Mouse (Mus musculus): ENCODE data around the gene Dcdc2a. TPM values are rescaled to one million over a fixed set of nuclear protein-coding genes. Genes with fewer than 3 reads are reported as not detected.

Gene Dcdc2a
- polyA plus RNA-seq (2015; fragmentation: Nextera tagmentation; extraction: Ambion mirVana): 0.96 and 1.8 TPM in 2 replicates

- peak within 1 kb of the TSS; percentile 51 for H3K4me3 ChIP-seq (replicated peaks)
- H3K9ac ChIP-seq: peak within 1 kb of the TSS; percentile 24; the same call in 1 of the 2 replicates
- H3K4me2 ChIP-seq (replicated peaks): peak within 1 kb of the TSS; percentile 93
- H3K27ac ChIP-seq: no peak within 1 kb of the TSS
- peak; percentile 91 for ATAC-seq
- H3K36me3 ChIP-seq: no peaks in the 10 kb centered on the region
- peaks cover 10% of the 10 kb centered on the region for H3K27me3 ChIP-seq (replicated peaks)
- H3K4me1 ChIP-seq (replicated peaks): peaks cover 6% of the 10 kb centered on the region; the same call in 1 of the 2 replicates
- WGBS: 4% methylated on average over 63 of the region's 63 CpGs
- no peaks in the 10 kb centered on the region for H3K9me3 ChIP-seq
Measured at GRCm38 (mm10) chr13:25055873-25056667, at the start of gene Dcdc2a. Gene Dcdc2a, plus strand, starts transcription at chr13:25056004.

GRCm38 (mm10) chr13:25007115-25007514 is 48.7 kb upstream of the Dcdc2a start:
- Histone ChIP-seq H3K36me3 (peaks cover 9% of the 10 kb centered on the region; the same call in 1 of the 2 replicates), H3K4me1 (replicated peaks) (no peaks in the 10 kb centered on the region), H3K27me3 (replicated peaks) (no peaks in the 10 kb centered on the region), H3K9ac (no peak overlapping the region), H3K27ac (no peak overlapping the region), H3K4me2 (replicated peaks) (no peak overlapping the region), H3K4me3 (replicated peaks) (no peak overlapping the region), H3K9me3 (no peaks in the 10 kb centered on the region)
- ATAC-seq: no peak
- WGBS: 90% methylated on average over 8 of the region's 8 CpGs

DNA sequence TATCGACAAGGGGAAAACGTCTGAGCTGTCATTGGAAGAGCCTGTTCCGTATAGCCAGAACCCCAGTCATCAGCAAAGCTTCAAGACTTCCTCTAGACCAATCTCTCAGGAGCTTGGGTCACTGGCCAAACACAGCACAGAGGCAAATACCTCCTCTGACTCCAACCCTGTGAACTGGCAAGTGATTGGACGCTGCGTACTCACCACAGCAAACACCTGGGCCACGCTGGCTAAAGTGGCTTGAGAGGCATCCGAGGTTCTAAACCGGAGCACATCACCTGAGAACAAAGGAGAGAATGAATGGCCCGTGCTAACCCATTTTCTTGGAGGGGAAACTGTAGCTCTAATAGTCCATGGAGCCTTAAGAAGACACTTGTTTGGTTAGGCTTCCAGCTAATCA is 37.5 kb upstream of the Dcdc2a start:
- H3K27ac ChIP-seq: no peak overlapping the region
- H3K4me3 ChIP-seq (replicated peaks): no peak overlapping the region
- H3K9ac ChIP-seq: no peak overlapping the region
- no peak for ATAC-seq
- 89% methylated on average over 9 of the region's 9 CpGs for WGBS
- H3K4me2 ChIP-seq (replicated peaks): peak overlapping the region; percentile 82; the same call in 1 of the 2 replicates
- H3K9me3 ChIP-seq: no peaks in the 10 kb centered on the region
- no peaks in the 10 kb centered on the region for H3K27me3 ChIP-seq (replicated peaks)
- H3K36me3 ChIP-seq: no peaks in the 10 kb centered on the region
- H3K4me1 ChIP-seq (replicated peaks): peaks cover 8% of the 10 kb centered on the region

GRCm38 (mm10) chr13:25019793-25020539 is 35.8 kb upstream of the Dcdc2a start, which contains the start of gene Mrs2:
Gene Mrs2, minus strand, starts transcription at chr13:25020379.
- WGBS: under 1% methylated on average over 83 of the region's 84 CpGs
- no peaks in the 10 kb centered on the region for H3K9me3 ChIP-seq
- peaks cover 8% of the 10 kb centered on the region for H3K4me1 ChIP-seq (replicated peaks)
- ATAC-seq: peak; percentile 96
- no peaks in the 10 kb centered on the region for H3K36me3 ChIP-seq
- no peaks in the 10 kb centered on the region for H3K27me3 ChIP-seq (replicated peaks)
- peak within 1 kb of the TSS; percentile 92 for H3K4me3 ChIP-seq (replicated peaks)
- H3K4me2 ChIP-seq (replicated peaks): peak within 1 kb of the TSS; percentile 82
- peak within 1 kb of the TSS; percentile 87 for H3K9ac ChIP-seq
- peak within 1 kb of the TSS; percentile 83 for H3K27ac ChIP-seq

DNA sequence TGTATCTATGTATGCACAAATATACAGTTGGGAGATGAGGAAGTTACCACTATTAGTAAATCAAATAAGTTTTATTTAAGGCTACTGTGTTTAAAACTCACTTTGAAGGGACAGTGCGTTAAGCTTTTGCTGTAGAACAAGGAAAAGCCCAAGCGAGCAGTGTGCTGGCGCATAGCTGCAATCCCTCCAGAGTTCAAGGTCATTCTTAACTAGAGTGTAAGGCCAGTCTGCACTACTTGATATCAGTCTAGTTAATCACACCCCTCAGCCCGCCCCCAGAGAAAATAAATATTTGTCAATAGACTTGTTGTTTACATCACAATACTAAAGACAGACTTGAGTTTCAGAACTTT is 35.3 kb upstream of the Dcdc2a start:
- peak; percentile 53 for ATAC-seq
- WGBS: 36% methylated on average over 4 of the region's 4 CpGs
- Histone ChIP-seq H3K27ac (peak overlapping the region; percentile 36; the same call in 1 of the 2 replicates), H3K4me3 (replicated peaks) (peak overlapping the region; percentile 92), H3K27me3 (replicated peaks) (no peaks in the 10 kb centered on the region), H3K4me1 (replicated peaks) (peaks cover 8% of the 10 kb centered on the region), H3K36me3 (no peaks in the 10 kb centered on the region), H3K9me3 (no peaks in the 10 kb centered on the region), H3K4me2 (replicated peaks) (peak overlapping the region; percentile 82), H3K9ac (peak overlapping the region; percentile 87)

DNA sequence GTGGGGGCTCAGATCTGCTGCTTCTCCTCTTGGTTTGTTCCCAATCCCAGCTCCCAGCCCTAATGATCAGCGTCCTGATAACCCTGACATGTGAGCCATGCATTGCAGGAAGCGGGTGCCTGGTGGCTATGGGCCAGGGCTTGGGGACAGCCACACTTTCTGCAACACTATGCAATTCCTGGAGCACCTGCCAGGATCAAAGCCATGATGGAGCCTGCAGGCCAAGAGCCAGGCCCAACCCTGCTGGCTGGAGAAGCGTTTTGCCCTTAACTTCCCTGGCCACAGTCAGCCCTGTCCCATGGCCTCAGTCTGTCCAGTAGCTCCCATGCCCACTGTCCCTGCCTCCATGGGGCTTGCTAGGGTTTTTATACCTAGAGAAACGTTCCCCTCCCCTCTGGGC is 33.4 kb upstream of the Dcdc2a start:
- H3K4me2 ChIP-seq (replicated peaks): no peak overlapping the region
- WGBS: 73% methylated on average over 4 of the region's 4 CpGs
- H3K27ac ChIP-seq: no peak overlapping the region
- H3K9ac ChIP-seq: no peak overlapping the region
- H3K9me3 ChIP-seq: no peaks in the 10 kb centered on the region
- no peaks in the 10 kb centered on the region for H3K27me3 ChIP-seq (replicated peaks)
- H3K36me3 ChIP-seq: no peaks in the 10 kb centered on the region
- H3K4me1 ChIP-seq (replicated peaks): peaks cover 8% of the 10 kb centered on the region
- no peak overlapping the region for H3K4me3 ChIP-seq (replicated peaks)
- no peak for ATAC-seq

- Histone ChIP-seq H3K4me3 (replicated peaks) (no peak overlapping the region), H3K27ac (no peak overlapping the region), H3K27me3 (replicated peaks) (no peaks in the 10 kb centered on the region), H3K36me3 (no peaks in the 10 kb centered on the region), H3K4me1 (replicated peaks) (peaks cover 8% of the 10 kb centered on the region), H3K4me2 (replicated peaks) (no peak overlapping the region), H3K9ac (no peak overlapping the region), H3K9me3 (no peaks in the 10 kb centered on the region)
- WGBS: 78% methylated on average over 3 of the region's 3 CpGs
- no peak for ATAC-seq
Measured at GRCm38 (mm10) chr13:25023129-25023528, 32.7 kb upstream of the Dcdc2a start.

DNA sequence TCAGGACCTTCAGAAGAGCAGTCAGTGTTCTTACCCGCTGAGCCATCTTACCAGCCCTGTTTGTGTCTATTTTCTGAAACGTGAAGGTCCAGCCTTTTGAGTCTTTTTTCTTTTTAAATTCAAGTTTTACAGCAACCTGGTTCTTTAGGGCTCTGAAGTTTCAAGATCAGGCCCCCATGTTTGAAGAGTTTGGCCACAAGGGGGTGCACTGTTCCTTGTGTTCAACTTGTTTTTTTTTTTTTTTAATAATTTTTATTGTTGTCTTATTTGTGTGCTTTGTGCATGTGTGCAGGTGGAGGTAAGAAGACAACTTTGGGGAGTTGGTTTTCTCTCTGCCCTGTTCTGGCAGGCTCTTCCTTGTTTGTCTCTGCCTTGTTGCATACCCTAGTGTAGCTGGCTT is 31.1 kb upstream of the Dcdc2a start:
- Histone ChIP-seq H3K4me3 (replicated peaks) (no peak overlapping the region), H3K27ac (no peak overlapping the region), H3K9ac (no peak overlapping the region), H3K4me2 (replicated peaks) (no peak overlapping the region), H3K9me3 (no peaks in the 10 kb centered on the region), H3K27me3 (replicated peaks) (no peaks in the 10 kb centered on the region), H3K36me3 (no peaks in the 10 kb centered on the region), H3K4me1 (replicated peaks) (no peaks in the 10 kb centered on the region)
- WGBS: 30% methylated on average over 2 of the region's 2 CpGs
- ATAC-seq: no peak

GRCm38 (mm10) chr13:25026409-25027113 is 29.2 kb upstream of the Dcdc2a start:
- Histone ChIP-seq H3K27me3 (replicated peaks) (no peaks in the 10 kb centered on the region), H3K4me3 (replicated peaks) (no peak overlapping the region), H3K27ac (no peak overlapping the region), H3K9me3 (no peaks in the 10 kb centered on the region), H3K36me3 (no peaks in the 10 kb centered on the region), H3K4me1 (replicated peaks) (no peaks in the 10 kb centered on the region), H3K4me2 (replicated peaks) (no peak overlapping the region), H3K9ac (no peak overlapping the region)
- WGBS: 61% methylated on average over 6 of the region's 6 CpGs
- ATAC-seq: peak; percentile 82

- H3K4me2 ChIP-seq (replicated peaks): no peak overlapping the region
- no peaks in the 10 kb centered on the region for H3K4me1 ChIP-seq (replicated peaks)
- peak; percentile 50; the same call in 1 of the 2 replicates for ATAC-seq
- no peaks in the 10 kb centered on the region for H3K9me3 ChIP-seq
- no peak overlapping the region for H3K4me3 ChIP-seq (replicated peaks)
- no peaks in the 10 kb centered on the region for H3K36me3 ChIP-seq
- H3K27ac ChIP-seq: no peak overlapping the region
- no peak overlapping the region for H3K9ac ChIP-seq
- no peaks in the 10 kb centered on the region for H3K27me3 ChIP-seq (replicated peaks)
- WGBS: 81% methylated on average over 3 of the region's 3 CpGs
Measured at GRCm38 (mm10) chr13:25027114-25027425, 28.7 kb upstream of the Dcdc2a start.

DNA sequence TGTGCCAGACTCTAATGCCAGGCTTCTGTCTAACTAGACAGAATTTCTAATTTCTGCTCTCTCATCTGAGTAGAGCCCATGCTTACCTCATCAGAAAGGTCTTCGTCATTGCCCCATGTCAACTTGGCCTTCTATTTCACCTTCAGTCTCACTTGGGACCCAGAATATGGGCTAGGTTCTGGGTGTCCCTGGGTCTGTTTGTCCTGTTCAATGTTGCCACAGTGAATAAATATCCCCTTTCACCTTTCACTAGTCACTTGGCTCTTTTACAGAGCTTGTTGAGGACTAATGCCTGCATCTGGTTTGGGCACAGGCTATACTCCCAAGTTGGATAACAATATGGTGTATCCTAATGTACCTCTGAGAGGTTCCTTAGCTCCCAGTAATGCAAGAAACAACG is 16.3 kb upstream of the Dcdc2a start:
- Histone ChIP-seq H3K27me3 (replicated peaks) (no peaks in the 10 kb centered on the region), H3K4me3 (replicated peaks) (no peak overlapping the region), H3K4me2 (replicated peaks) (no peak overlapping the region), H3K9ac (no peak overlapping the region), H3K36me3 (no peaks in the 10 kb centered on the region), H3K9me3 (no peaks in the 10 kb centered on the region), H3K27ac (no peak overlapping the region), H3K4me1 (replicated peaks) (no peaks in the 10 kb centered on the region)
- WGBS: 75% methylated on average over 2 of the region's 2 CpGs
- no peak for ATAC-seq

GRCm38 (mm10) chr13:25052671-25053070 is 3.1 kb upstream of the Dcdc2a start:
- H3K9ac ChIP-seq: no peak overlapping the region
- WGBS: 92% methylated on average over 5 of the region's 5 CpGs
- no peaks in the 10 kb centered on the region for H3K36me3 ChIP-seq
- H3K27me3 ChIP-seq (replicated peaks): peaks cover 10% of the 10 kb centered on the region
- H3K4me2 ChIP-seq (replicated peaks): no peak overlapping the region
- peaks cover 6% of the 10 kb centered on the region; the same call in 1 of the 2 replicates for H3K4me1 ChIP-seq (replicated peaks)
- no peak overlapping the region for H3K4me3 ChIP-seq (replicated peaks)
- no peak for ATAC-seq
- H3K27ac ChIP-seq: no peak overlapping the region
- H3K9me3 ChIP-seq: no peaks in the 10 kb centered on the region

Measured in intestine, embryonic 15.5 days (tissue).